Mouse (Mus musculus) frontal cortex, postnatal 36 days (tissue): ENCODE data around the gene Gal3st3.
A peak's percentile ranks its signal among the peaks of the same experiment; 100 is the strongest.

Source experiments
- DNase-seq, 2 experiments: peaks; one replicate each; pipeline ENCODE4 v3.0.0; 2022; ENCODE audit warnings: low spot score in 2 of 2

The Gal3st3 gene

GRCm38 (mm10) chr19:5297903-5298800 lies at the start of gene Gal3st3:
TSS of gene Gal3st3 (plus strand) at chr19:5298331.
- peak; percentile 60 to 64 for DNase-seq

GRCm38 (mm10) chr19:5257140-5257539 lies 41.0 kb upstream of the Gal3st3 start:
- no peak for DNase-seq

DNA sequence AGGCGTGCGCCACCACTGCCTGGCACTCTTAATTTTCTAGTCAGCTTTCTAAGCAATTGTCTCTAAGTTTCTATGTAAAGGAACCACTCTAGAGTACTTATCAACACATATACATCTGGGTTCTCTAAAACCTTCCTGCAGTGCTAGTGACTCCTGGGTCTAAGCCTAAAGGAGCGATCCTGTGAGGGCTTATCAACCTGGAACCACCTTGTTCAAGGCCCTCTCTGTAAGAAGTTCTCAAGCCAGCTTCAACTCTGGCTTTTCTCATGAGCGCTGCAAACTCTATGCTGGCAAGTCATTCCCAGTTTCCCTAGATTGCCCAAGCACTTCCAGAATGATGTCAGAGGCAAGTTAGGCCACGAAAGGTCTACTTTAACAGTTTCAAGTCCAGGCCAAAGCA lies 31.1 kb upstream of the Gal3st3 start:
- no peak for DNase-seq

- no peak for DNase-seq
Observed at GRCm38 (mm10) chr19:5268017-5268416, 30.1 kb upstream of the Gal3st3 start.

GRCm38 (mm10) chr19:5268875-5269274 lies 29.3 kb upstream of the Gal3st3 start:
- DNase-seq: no peak

GRCm38 (mm10) chr19:5269392-5269791 lies 28.7 kb upstream of the Gal3st3 start:
- DNase-seq: no peak

DNA sequence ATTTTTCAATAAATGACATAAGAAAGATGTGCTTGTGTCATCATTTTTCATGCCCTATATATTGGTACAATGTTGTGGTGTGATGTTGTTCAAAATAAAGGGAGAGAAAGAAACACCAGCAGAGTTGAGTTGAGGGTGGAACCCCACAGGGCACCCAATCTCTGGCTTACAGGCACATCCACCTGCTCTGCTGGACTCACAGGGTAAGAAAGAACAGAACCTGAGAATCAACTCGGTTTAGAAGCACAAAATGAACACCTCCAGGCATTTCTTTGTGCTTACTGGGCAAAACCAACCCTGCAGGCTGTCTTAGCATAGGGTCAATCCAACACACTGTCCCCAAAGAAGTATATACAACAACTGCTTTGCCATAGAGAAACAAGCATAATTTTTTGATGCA lies 26.7 kb upstream of the Gal3st3 start:
- no peak for DNase-seq

GRCm38 (mm10) chr19:5272326-5272795 lies 25.8 kb upstream of the Gal3st3 start:
- DNase-seq: peak in 1 of 2 experiments; percentile 20

DNA sequence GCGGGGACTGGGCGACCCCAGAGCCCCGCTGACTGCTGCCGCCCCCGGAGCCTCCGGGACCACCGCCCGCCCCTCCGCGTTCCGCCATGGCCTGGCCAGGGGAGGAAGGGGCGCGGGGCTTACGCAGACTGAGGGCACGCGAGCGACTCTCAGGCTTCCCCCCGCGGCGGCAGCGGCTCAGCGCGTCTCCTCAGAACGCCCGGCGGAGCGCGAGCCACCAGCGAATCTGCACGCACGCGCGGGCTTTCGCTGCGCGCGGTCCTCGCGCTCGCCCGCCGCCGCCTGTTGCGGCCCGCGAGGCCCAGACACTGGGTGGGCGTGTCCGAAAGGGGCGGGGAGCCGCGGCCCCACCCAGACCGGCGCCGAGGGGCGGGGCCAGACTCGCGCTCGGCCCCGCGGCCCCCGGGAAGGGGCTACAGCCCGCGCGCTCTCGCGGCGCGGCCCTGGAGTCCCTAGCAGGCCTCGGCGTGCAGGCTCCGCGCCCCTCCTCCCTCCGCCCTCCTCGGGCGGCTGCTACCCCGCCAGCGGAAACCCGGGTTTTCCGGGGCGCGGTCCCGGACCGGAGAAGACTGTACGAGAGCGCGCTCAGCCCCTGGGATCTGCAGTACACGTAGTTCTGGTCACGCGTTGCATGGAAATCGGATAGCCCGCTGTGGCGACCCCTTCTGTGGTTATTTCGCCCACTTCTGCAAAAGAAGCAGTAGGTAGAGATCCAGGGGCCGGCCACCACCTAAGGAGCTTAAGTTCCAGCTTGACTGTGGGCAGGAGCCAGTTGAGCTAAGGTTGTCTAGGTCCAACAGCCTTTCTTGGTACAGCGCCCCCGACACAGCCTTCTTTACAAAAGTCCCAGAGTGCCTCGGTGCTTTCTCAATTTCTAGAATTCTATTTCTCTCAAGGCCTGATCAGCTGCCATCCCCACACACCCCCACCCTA lies 25.1 kb upstream of the Gal3st3 start, which contains the start of gene Pacs1:
TSS of gene Pacs1 (minus strand) at position 319 of the 933 bp plus-strand sequence.
- peak; percentile 81 to 87 for DNase-seq

GRCm38 (mm10) chr19:5273916-5274315 lies 24.2 kb upstream of the Gal3st3 start:
- no peak for DNase-seq

DNA sequence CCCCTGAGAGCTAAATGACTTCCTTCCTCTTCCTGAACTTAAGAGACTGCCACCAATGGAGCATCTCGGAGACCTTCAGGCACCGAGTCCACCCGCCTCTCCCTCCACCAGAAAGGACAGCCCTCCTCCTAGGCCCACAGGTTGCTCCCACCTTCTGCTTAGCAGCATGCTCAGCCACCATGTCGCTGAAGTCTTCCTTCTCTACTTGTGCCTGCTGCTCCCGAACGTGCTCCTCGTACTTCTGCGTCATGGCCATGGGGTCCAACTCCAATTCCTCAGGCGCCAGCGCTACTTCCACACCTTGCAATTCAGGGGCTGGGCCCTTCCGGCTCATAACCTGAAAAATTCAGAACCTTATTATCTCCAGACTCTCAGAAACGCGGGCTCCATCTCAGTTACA lies 23.5 kb upstream of the Gal3st3 start:
- DNase-seq: no peak

- DNase-seq: no peak
Observed at GRCm38 (mm10) chr19:5275736-5276135, 22.4 kb upstream of the Gal3st3 start.

GRCm38 (mm10) chr19:5276531-5276930 lies 21.6 kb upstream of the Gal3st3 start:
- no peak for DNase-seq

- DNase-seq: no peak
Observed at GRCm38 (mm10) chr19:5277140-5277539, 21.0 kb upstream of the Gal3st3 start.

DNA sequence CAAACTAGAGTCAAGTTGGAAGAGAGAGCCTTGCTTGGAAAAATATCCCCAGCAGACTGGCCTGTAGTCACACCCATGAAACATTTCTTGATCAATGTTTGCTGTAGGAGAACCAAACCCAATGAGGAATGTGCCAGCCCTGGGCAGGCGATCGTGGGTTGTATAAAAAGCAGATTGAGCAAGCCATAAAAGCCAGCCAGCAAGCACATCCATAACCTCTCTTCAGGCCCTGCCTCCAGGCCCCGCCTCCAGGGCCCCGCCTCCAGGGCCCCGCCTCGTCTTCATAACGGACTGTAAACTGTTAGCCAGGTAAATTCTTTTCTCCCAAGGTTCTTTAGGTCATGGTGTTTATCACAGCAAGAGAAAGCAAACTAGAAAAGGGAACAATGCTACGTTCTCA lies 19.8 kb upstream of the Gal3st3 start:
- DNase-seq: no peak

DNA sequence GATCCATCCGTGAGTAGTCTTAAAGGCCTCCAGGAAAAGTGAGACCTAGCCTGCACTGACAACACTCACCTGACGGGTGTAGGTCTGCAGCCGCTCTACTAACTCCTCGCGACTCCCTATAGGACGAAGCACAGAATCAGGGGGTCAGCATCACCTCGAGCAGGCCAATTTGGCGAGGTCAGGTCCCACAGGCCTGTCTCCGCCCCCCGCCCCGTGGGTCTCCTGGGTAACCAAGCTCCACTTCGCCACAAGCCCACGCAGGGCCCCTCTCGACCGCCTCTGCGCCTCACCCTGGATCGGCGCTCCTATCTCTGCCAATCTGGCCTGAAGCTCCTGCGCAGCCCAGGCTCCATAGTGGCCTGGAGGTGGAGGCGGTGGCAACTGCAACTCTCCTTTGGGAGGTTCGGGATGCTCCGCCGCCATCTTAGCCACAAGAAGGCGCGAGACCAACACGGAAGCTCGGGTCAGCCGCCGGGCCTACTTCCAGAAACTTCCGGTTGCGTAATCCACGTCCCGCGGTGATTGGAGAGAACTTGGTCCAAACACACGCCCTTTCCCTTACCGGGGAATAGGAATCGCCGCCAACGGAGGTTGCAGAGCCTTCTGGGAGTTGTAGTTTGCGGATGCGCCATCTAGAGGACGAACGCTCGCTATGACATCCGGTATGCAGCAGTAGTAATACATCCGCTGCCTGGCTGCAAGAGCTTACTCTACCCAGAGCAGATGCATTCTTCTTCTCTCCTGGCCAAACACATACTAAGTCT lies 3.0 kb upstream of the Gal3st3 start, which contains the start of gene Sf3b2:
TSS of gene Sf3b2 (minus strand) at position 484 of the 764 bp plus-strand sequence.
- DNase-seq: peak; percentile 99

- no peak for DNase-seq
Observed at GRCm38 (mm10) chr19:5295736-5296075, 2.4 kb upstream of the Gal3st3 start.

- peak; percentile 72 to 73 for DNase-seq
Observed at GRCm38 (mm10) chr19:5296630-5297029, 1.5 kb upstream of the Gal3st3 start.

DNA sequence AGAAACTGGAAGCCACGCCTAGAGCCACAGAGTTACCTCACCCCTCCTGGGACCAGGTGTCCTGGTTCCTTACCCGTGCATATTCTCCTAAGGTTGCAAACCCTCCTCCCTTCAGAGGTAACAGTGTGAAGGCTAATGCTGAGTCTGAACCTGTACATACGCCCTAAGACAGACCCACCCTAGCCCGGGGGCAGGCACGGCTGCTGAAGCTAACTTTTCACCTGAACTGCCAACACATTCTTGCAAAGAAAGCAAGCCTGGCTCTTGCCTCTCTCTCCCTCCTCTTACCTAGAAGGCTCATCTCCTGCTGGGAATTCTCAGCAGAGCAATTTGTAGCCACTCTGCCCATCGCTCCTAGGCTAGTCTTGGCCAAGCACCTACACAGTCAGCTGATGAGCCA lies 2.5 kb downstream of the Gal3st3 start:
- DNase-seq: no peak

GRCm38 (mm10) chr19:5302455-5302854 lies 4.3 kb downstream of the Gal3st3 start:
- DNase-seq: peak in 1 of 2 experiments; percentile 29

- no peak for DNase-seq
Observed at GRCm38 (mm10) chr19:5306279-5306678, 8.1 kb downstream of the Gal3st3 start.
